Mouse (Mus musculus) left cerebral cortex, adult 18-20 months (tissue): Measurements from ENCODE around the gene Lhfpl3. TPM values are rescaled to one million over a fixed set of nuclear protein-coding genes. Genes with fewer than 3 reads are reported as not detected.

Experiments used
- DNase-seq, 2 experiments: peaks; one replicate each; pipeline ENCODE4 v3.0.0; 2021 to 2022; ENCODE audit warnings: low spot score in 2 of 2, mixed read lengths in 1 of 2
- microRNA-seq, 2 experiments: library from miRNA; unstranded; fragments of <30 nt; microRNA quantifications; one replicate each; pipeline ENCODE4 v1.2.0; 2021
- total RNA-seq, 2 experiments: library from RNA; stranded (reverse); gene quantifications; 2 replicates each; pipeline ENCODE4 v1.2.3; 2021

The Lhfpl3 gene
- total RNA-seq, 2 experiments from 2014 or later: 15.7 to 16.1 TPM

DNA sequence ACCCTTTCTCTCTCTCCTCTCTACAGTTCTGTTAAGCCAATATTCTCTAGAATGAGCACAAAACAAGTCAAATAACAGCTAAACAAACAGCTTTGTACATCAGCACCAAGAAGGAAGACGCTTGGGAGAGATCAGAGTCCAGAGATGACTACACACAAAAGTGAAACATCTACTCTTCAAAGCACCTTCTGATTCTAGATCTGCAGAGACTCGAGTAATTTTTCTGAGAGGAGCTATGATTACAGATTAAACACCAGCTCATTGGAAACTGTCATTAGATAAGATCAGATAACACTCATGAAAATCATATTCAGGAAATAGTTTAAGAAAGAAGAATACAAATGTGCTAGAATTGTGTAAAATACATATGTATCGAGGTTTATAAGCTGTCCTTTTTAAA lies 527.5 kb downstream of the Lhfpl3 start:
- DNase-seq: no peak

GRCm38 (mm10) chr5:23279364-23279763 lies 533.5 kb downstream of the Lhfpl3 start:
- DNase-seq: no peak

GRCm38 (mm10) chr5:23284884-23285283 lies 539.0 kb downstream of the Lhfpl3 start:
- no peak for DNase-seq

DNA sequence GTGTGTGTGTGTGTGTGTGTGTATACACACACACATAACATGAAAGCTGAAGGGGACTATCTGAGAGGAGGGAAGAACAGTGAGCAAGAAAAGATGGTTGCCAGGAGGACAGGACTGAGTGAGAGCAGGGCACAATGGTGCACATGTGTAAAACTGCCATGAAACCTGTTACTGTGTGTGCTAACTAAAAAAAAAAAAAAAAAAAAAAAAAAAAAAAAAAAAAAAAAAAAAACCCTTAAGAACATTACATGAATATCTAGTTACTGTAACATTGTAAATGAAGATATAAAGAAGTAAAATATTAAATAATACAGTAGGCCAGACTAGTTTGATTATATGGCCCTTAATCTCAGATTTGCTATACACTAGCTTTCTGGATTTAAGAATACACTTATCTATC lies 543.3 kb downstream of the Lhfpl3 start:
- no peak for DNase-seq

Small RNA genes lying within 50 kb of the gene (microRNA-seq; reads per million reads assigned to microRNA genes)
- gene Gm28022 (0 reads per million in 2 experiments), gene Gm44363 (0 reads per million in 2 experiments)

Other genes with a start within 250 kb of the Lhfpl3 start
- 10 to 100 TPM; 18.8 to 21.9 TPM for gene Orc5, start 195.6 kb upstream of the Lhfpl3 start, total RNA-seq